In the genomic region with DNA sequence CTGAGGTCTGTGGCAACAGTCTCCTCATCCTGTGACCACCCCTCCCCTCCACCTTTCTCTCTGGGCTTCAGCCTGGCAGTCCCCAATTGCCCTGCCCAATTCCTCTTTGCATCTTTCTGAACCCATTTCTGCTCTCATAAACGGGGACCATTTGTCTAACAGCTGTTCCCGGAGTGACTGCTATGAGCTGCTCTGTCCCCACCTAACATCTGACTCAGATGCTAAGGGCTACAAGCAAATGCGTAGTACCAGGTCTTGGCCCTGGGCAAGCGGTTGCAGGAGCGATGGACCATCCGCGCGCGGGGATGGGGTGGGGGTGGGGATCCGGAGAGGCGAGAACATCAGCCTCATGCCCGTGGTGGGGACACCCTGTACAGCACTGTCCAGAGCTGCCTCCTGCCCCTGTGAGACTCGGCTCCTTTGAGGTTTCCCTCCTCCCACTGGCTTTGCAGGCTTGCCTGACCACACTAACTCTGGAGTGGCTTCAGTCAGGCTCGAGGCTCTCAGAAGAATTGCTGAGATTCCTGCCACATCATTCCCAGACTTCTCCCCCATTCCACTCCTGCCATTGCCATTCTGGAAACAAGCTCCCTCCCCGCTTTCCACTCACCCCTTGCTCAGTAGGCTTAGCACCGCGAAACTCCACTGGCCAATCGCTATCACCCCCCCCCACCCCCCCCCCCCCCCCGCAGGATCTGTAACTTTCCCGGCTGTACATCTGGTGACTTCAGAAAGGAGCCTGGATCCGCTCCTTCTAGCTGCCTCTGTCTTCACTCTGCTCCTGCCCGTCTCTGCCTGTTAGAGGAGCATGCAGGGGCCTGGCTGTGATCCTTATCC, we compare ENCODE assay signal across 9 mouse cellular contexts. TPM values are rescaled to one million over a fixed set of nuclear protein-coding genes. Genes with fewer than 3 reads are reported as not detected.
DNase-seq lines count a peak whose midpoint lies in the region; ATAC-seq and TF ChIP-seq lines count a peak whose summit lies in the region.
"Had no signal": no experiment of that assay in that cellular context is flagged by ENCODE, and none has a peak within 500 bp of the region (broad histone marks: within the 10 kb centered on the region; RNA-seq: fewer than 3 reads in every experiment).

No protein-coding gene starts in this region.

- no peaks in the 10 kb centered on the region for H3K27me3 ChIP-seq in kidney, embryonic 16.5 days (ENCODE audit: insufficient read depth, low read length)
- no peaks in the 10 kb centered on the region for H3K27me3 ChIP-seq in embryonic facial prominence, embryonic 12.5 days
- no peaks in the 10 kb centered on the region for H3K27me3 ChIP-seq in heart, embryonic 16.5 days (ENCODE audit: control insufficient read depth, insufficient read depth, low read length)
- peaks cover 28% of the 10 kb centered on the region for H3K27me3 ChIP-seq in liver, postnatal 0 days (ENCODE audit: insufficient read depth, low read length)

- ATAC-seq in kidney, embryonic 16.5 days (ENCODE audit: low FRiP score, low TSS enrichment): no peak; the same call in 1 of the 2 replicates
- peak; percentile 54; the same call in 1 of the 2 replicates for ATAC-seq in embryonic facial prominence, embryonic 12.5 days (ENCODE audit: insufficient number of reproducible peaks, insufficient read depth, low FRiP score, low TSS enrichment)
- no peak for ATAC-seq in heart, embryonic 16.5 days (replicated peaks; ENCODE audit: extremely low read depth, insufficient read depth, low FRiP score)
- ATAC-seq in liver, postnatal 0 days: no peak
- ATAC-seq in megakaryocyte-erythroid progenitor cell, adult 5-6 weeks (replicated peaks; ENCODE audit: low FRiP score, low TSS enrichment, poor library complexity, severe bottlenecking): no peak
- no peak for ATAC-seq in megakaryocyte, adult 5-6 weeks (ENCODE audit: poor library complexity, severe bottlenecking)

- H3K36me3 ChIP-seq in kidney, embryonic 16.5 days (ENCODE audit: insufficient read depth, low read length): no peaks in the 10 kb centered on the region
- H3K36me3 ChIP-seq in embryonic facial prominence, embryonic 12.5 days: no peaks in the 10 kb centered on the region
- no peaks in the 10 kb centered on the region for H3K36me3 ChIP-seq in heart, embryonic 16.5 days (ENCODE audit: control insufficient read depth, insufficient read depth)
- no peaks in the 10 kb centered on the region for H3K36me3 ChIP-seq in liver, postnatal 0 days (replicated peaks; ENCODE audit: insufficient read depth, low read length)

- no peak for TF ChIP-seq CTCF in liver, postnatal 0 days (IDR thresholded peaks at IDR 0.05; ENCODE audit: low read depth)

- peak overlapping the region; percentile 53 for H3K4me2 ChIP-seq in kidney, embryonic 16.5 days (replicated peaks; ENCODE audit: low read depth, low read length)
- H3K4me2 ChIP-seq in embryonic facial prominence, embryonic 12.5 days (replicated peaks): peak overlapping the region; percentile 61
- peak overlapping the region; percentile 61 for H3K4me2 ChIP-seq in heart, embryonic 16.5 days (ENCODE audit: low read depth, low read length)
- no peak overlapping the region for H3K4me2 ChIP-seq in liver, postnatal 0 days (ENCODE audit: low read depth, low read length)

- peak overlapping the region; percentile 58 for H3K9ac ChIP-seq in kidney, embryonic 16.5 days (replicated peaks; ENCODE audit: low read length)
- H3K9ac ChIP-seq in embryonic facial prominence, embryonic 12.5 days: peak overlapping the region; percentile 57
- peak overlapping the region; percentile 48; the same call in 1 of the 2 replicates for H3K9ac ChIP-seq in heart, embryonic 16.5 days (ENCODE audit: low read length)
- no peak overlapping the region for H3K9ac ChIP-seq in liver, postnatal 0 days (replicated peaks)
- H3K9ac ChIP-seq: liver, embryonic 14.5 days had no signal

- peak overlapping the region; percentile 29 for H3K4me3 ChIP-seq in kidney, embryonic 16.5 days (ENCODE audit: low read length)
- peak overlapping the region; percentile 25 for H3K4me3 ChIP-seq in embryonic facial prominence, embryonic 12.5 days
- peak overlapping the region; percentile 29 for H3K4me3 ChIP-seq in heart, embryonic 16.5 days (ENCODE audit: low read length)
- no peak overlapping the region for H3K4me3 ChIP-seq in liver, postnatal 0 days (ENCODE audit: low read depth, low read length)

- no peak for DNase-seq in kidney, adult 9 months
- DNase-seq in liver, postnatal 0 days: peak; percentile 22
- DNase-seq in retina, embryonic 14.5 days (ENCODE audit: low spot score): peak; percentile 23

- WGBS in kidney, embryonic 16.5 days: 8% methylated on average over 20 of the region's 22 CpGs
- 10% methylated on average over 19 of the region's 22 CpGs for WGBS in embryonic facial prominence, embryonic 12.5 days
- WGBS in heart, embryonic 16.5 days: 6% methylated on average over 19 of the region's 22 CpGs
- WGBS in liver, postnatal 0 days (ENCODE audit: insufficient replicate concordance): 19% methylated on average over 19 of the region's 22 CpGs

- TF ChIP-seq EP300 in liver, postnatal 0 days (IDR thresholded peaks at IDR 0.05; ENCODE audit: low read depth): no peak

- no peaks in the 10 kb centered on the region for H3K9me3 ChIP-seq in kidney, embryonic 16.5 days (ENCODE audit: low read length)
- H3K9me3 ChIP-seq in embryonic facial prominence, embryonic 12.5 days: no peaks in the 10 kb centered on the region
- H3K9me3 ChIP-seq in heart, embryonic 16.5 days (replicated peaks; ENCODE audit: control insufficient read depth, low read length): no peaks in the 10 kb centered on the region
- no peaks in the 10 kb centered on the region for H3K9me3 ChIP-seq in liver, postnatal 0 days (ENCODE audit: low read length)

- H3K4me1 ChIP-seq in kidney, embryonic 16.5 days (ENCODE audit: insufficient read depth, low read length): peaks cover 14% of the 10 kb centered on the region
- H3K4me1 ChIP-seq in embryonic facial prominence, embryonic 12.5 days: peaks cover 12% of the 10 kb centered on the region; the same call in 1 of the 2 replicates
- H3K4me1 ChIP-seq in heart, embryonic 16.5 days (ENCODE audit: control insufficient read depth, insufficient read depth, low read length): peaks cover 22% of the 10 kb centered on the region
- peaks cover 6% of the 10 kb centered on the region; the same call in 1 of the 2 replicates for H3K4me1 ChIP-seq in liver, postnatal 0 days (ENCODE audit: insufficient read depth)

- 0 out of 2 replicates have a peak overlapping the region, but pooled peaks have one; percentile 24 for H3K27ac ChIP-seq in kidney, embryonic 16.5 days (ENCODE audit: low read length)
- 0 out of 2 replicates have a peak overlapping the region, but pooled peaks have one; percentile 36 for H3K27ac ChIP-seq in embryonic facial prominence, embryonic 12.5 days
- H3K27ac ChIP-seq in heart, embryonic 16.5 days (ENCODE audit: low read length): 0 out of 2 replicates have a peak overlapping the region, but pooled peaks have one; percentile 34
- H3K27ac ChIP-seq in liver, postnatal 0 days (ENCODE audit: low read depth): no peak overlapping the region
- H3K27ac ChIP-seq: liver, embryonic 14.5 days had no signal

RNA-seq across cellular contexts. Expression of a gene that starts 36.4 kb away (rescaled TPM):
- 25.0 and 26.9 TPM in 2 replicates for polyA plus RNA-seq in kidney, embryonic 16.5 days (2015; fragmentation: Nextera tagmentation; extraction: Ambion mirVana)
- 28.3 TPM in 2 replicates for polyA plus RNA-seq in embryonic facial prominence, embryonic 12.5 days (2016; fragmentation: Nextera tagmentation; extraction: Ambion mirVana)
- polyA plus RNA-seq in heart, embryonic 16.5 days (2015; fragmentation: Nextera tagmentation; extraction: Ambion mirVana): 19.0 and 19.7 TPM in 2 replicates
- 3.1 and 3.7 TPM in 2 replicates for polyA plus RNA-seq in liver, postnatal 0 days (2015; fragmentation: Nextera tagmentation; extraction: Ambion mirVana)
- 2.2 TPM in 1 of 2 replicates, not detected in the other for total RNA-seq in megakaryocyte-erythroid progenitor cell, adult 5-6 weeks (2014; fragmentation: Nextera tagmentation)
- total RNA-seq in megakaryocyte-erythroid progenitor cell, adult 5-6 weeks (2017): 0.38 and 4.1 TPM in 2 replicates
- total RNA-seq in megakaryocyte, adult 5-6 weeks (2015): 0.04 and 0.07 TPM in 2 replicates
- 3.3 TPM in 1 of 2 replicates, not detected in the other for total RNA-seq in megakaryocyte, adult 5-6 weeks (2017)

RNA-seq across cellular contexts. Expression of a gene that starts 37.2 kb away (rescaled TPM):
- polyA plus RNA-seq in kidney, embryonic 16.5 days (2015; fragmentation: Nextera tagmentation; extraction: Ambion mirVana): 13.6 and 16.3 TPM in 2 replicates
- polyA plus RNA-seq in embryonic facial prominence, embryonic 12.5 days (2016; fragmentation: Nextera tagmentation; extraction: Ambion mirVana): 7.4 and 8.5 TPM in 2 replicates
- 13.9 and 15.7 TPM in 2 replicates for polyA plus RNA-seq in heart, embryonic 16.5 days (2015; fragmentation: Nextera tagmentation; extraction: Ambion mirVana)
- polyA plus RNA-seq in liver, postnatal 0 days (2015; fragmentation: Nextera tagmentation; extraction: Ambion mirVana): 6.3 and 6.7 TPM in 2 replicates
- total RNA-seq in megakaryocyte-erythroid progenitor cell, adult 5-6 weeks (2014; fragmentation: Nextera tagmentation): 2.2 and 2.4 TPM in 2 replicates
- total RNA-seq in megakaryocyte-erythroid progenitor cell, adult 5-6 weeks (2017): 1.3 TPM in 1 of 2 replicates, not detected in the other
- total RNA-seq in megakaryocyte, adult 5-6 weeks (2015): 0.85 and 2.4 TPM in 2 replicates
- total RNA-seq in megakaryocyte, adult 5-6 weeks (2017): 3.5 and 4.3 TPM in 2 replicates
